Mouse (Mus musculus) embryonic fibroblast, embryonic 13.5 days (primary cell): ENCODE measurements around the gene Bcl3.

Experiments used
- CTCF ChIP-seq: IDR thresholded peaks from 2 replicates; pipeline ENCODE4 v1.5.1; 2011; ENCODE audit warnings: mild to moderate bottlenecking, control low read depth, low read length, moderate library complexity, borderline replicate concordance; ENCODE audit not compliant: insufficient read depth
- POLR2A ChIP-seq: IDR thresholded peaks from 2 replicates; pipeline ENCODE4 v1.6.1; 2011; ENCODE audit warnings: low read depth, mild to moderate bottlenecking, control low read depth, low read length, moderate library complexity

DNA sequence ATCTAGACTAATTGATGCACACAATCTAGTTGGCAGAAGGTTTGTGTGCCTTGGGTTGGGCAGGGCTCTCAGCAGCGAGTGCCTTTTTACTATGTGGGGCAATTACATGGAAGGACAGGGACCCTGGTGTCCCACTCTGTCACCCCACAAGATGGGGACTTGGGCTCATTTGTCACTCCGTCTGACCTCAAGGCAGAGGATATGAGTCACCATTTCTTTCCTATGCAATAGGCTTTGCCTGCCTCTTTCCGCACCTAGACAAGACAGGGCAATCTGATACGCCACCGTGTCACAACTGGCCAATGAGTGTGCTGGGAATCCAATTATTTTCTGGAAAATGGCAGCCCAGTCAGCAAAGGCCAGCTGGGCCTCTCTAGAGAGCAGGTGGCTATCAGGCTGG lies 33.1 kb upstream of the Bcl3 start:
- TF ChIP-seq CTCF (no peak), POLR2A (no peak)
